Mouse (Mus musculus): Measurements from ENCODE around the gene Soga1. TPM values are rescaled to one million over a fixed set of nuclear protein-coding genes. Genes with fewer than 3 reads are reported as not detected.

The Soga1 gene
- polyA plus RNA-seq, 2 experiments: 1.6 to 1.8 TPM

DNA sequence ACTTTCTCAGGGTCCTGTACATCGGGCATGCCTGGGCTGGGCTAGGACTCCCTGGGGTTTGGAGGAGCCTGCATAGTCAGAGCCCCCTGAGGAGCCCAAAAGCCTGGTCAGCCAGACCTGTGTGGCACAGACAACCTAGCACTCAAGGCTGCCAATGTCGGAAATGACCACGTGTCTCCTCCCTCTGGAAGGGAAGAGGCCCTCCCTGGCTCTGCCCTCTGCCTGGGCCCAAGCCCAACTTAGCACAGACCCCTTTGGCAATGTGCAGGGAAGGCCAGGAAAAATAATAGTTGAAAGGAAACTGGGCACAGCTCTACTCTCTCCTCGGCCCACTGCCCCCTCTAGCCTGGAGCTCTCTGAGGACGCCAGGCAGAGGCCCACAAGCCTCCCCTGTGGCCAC lies 24.2 kb downstream of the Soga1 start:
- no peak for ATAC-seq (ENCODE audit: insufficient read depth)
- WGBS (ENCODE audit: insufficient replicate concordance): 56% methylated on average over 5 of the region's 5 CpGs
- no peaks in the 10 kb centered on the region for H3K36me3 ChIP-seq (replicated peaks; ENCODE audit: control insufficient read depth, insufficient read depth, low read depth)
- H3K27me3 ChIP-seq (ENCODE audit: control insufficient read depth, insufficient read depth, low read length): no peaks in the 10 kb centered on the region
- no peak overlapping the region for H3K27ac ChIP-seq
- H3K4me2 ChIP-seq (ENCODE audit: low read depth): no peak overlapping the region
- H3K9ac ChIP-seq (replicated peaks): no peak overlapping the region
- TF ChIP-seq CTCF (IDR thresholded peaks at IDR 0.05; ENCODE audit: low read depth) (no peak), EP300 (IDR thresholded peaks at IDR 0.05; ENCODE audit: low read depth) (no peak)
- no peaks in the 10 kb centered on the region for H3K9me3 ChIP-seq (ENCODE audit: control insufficient read depth, low read length)
- H3K4me3 ChIP-seq (ENCODE audit: insufficient read depth in 1 of 2, low read depth in 2 of 2, low read length in 2 of 2): no peak overlapping the region
- no peak for DNase-seq (ENCODE audit: low read depth in 3 of 3, low spot score in 3 of 3)
- no peaks in the 10 kb centered on the region for H3K4me1 ChIP-seq (replicated peaks; ENCODE audit: control insufficient read depth in 2 of 2, insufficient read depth in 2 of 2, low read length in 1 of 2)

DNA sequence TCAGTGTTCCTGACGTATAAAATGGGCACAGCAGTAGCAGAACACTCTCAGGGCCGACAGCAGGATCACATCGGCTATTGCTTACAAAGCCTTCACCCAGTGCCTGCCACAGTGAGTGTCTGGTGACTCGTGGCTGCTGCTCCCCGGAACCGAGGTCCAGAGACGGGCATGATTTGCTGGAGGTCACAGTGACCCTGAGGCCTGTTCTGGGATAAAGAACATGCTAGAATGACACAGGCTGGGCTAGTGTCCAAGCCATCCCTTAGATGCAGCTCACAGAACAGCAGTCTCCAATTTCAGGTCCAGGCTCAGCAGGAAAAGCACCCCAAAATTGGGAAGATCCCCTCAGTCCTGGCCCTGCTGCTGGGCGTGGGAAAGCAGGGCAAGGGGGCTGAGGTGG lies 24.8 kb downstream of the Soga1 start:
- ATAC-seq (ENCODE audit: insufficient read depth) (no peak), DNase-seq (ENCODE audit: low read depth in 3 of 3, low spot score in 3 of 3) (no peak)
- Histone ChIP-seq H3K4me2 (ENCODE audit: low read depth) (no peak overlapping the region), H3K9me3 (ENCODE audit: control insufficient read depth, low read length) (no peaks in the 10 kb centered on the region), H3K4me3 (ENCODE audit: insufficient read depth in 1 of 2, low read depth in 2 of 2, low read length in 2 of 2) (no peak overlapping the region), H3K27ac (no peak overlapping the region), H3K9ac (replicated peaks) (no peak overlapping the region), H3K27me3 (ENCODE audit: control insufficient read depth, insufficient read depth, low read length) (no peaks in the 10 kb centered on the region), H3K36me3 (replicated peaks; ENCODE audit: control insufficient read depth, insufficient read depth, low read depth) (no peaks in the 10 kb centered on the region), H3K4me1 (replicated peaks; ENCODE audit: control insufficient read depth in 2 of 2, insufficient read depth in 2 of 2, low read length in 1 of 2) (no peaks in the 10 kb centered on the region)
- TF ChIP-seq CTCF (IDR thresholded peaks at IDR 0.05; ENCODE audit: low read depth) (no peak), EP300 (IDR thresholded peaks at IDR 0.05; ENCODE audit: low read depth) (no peak)
- WGBS (ENCODE audit: insufficient replicate concordance): 68% methylated on average over 8 of the region's 8 CpGs

DNA sequence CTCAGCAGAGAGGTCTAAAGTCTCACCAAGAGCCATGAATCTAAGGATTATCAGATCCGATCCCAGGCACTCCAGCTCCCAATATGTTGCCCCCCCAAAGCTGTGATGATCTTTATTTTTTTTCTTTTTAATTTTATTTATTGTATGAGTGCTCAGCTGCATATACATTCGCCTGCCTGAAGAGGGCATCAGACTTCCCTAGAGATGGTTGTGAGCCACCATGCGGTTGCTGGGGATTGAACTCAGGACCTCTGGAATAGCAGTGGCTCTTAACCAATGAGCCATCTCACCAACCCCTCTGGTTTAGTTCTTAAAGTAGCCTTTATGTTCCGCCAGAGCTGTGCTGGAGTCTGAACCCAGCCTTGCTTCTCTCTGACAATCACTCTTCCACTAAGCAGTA lies 25.3 kb downstream of the Soga1 start:
- H3K9me3 ChIP-seq (ENCODE audit: control insufficient read depth, low read length): no peaks in the 10 kb centered on the region
- no peaks in the 10 kb centered on the region for H3K36me3 ChIP-seq (replicated peaks; ENCODE audit: control insufficient read depth, insufficient read depth, low read depth)
- no peak overlapping the region for H3K4me2 ChIP-seq (ENCODE audit: low read depth)
- ATAC-seq (ENCODE audit: insufficient read depth) (no peak), DNase-seq (ENCODE audit: low read depth in 3 of 3, low spot score in 3 of 3) (no peak)
- no peak overlapping the region for H3K27ac ChIP-seq
- no peak overlapping the region for H3K9ac ChIP-seq (replicated peaks)
- WGBS (ENCODE audit: insufficient replicate concordance): 49% methylated on average over 4 of the region's 4 CpGs
- no peak overlapping the region for H3K4me3 ChIP-seq (ENCODE audit: insufficient read depth in 1 of 2, low read depth in 2 of 2, low read length in 2 of 2)
- H3K4me1 ChIP-seq (replicated peaks; ENCODE audit: control insufficient read depth in 2 of 2, insufficient read depth in 2 of 2, low read length in 1 of 2): no peaks in the 10 kb centered on the region
- H3K27me3 ChIP-seq (ENCODE audit: control insufficient read depth, insufficient read depth, low read length): no peaks in the 10 kb centered on the region
- TF ChIP-seq EP300 (IDR thresholded peaks at IDR 0.05; ENCODE audit: low read depth): no peak
- TF ChIP-seq CTCF (IDR thresholded peaks at IDR 0.05; ENCODE audit: low read depth): peak; percentile 51

DNA sequence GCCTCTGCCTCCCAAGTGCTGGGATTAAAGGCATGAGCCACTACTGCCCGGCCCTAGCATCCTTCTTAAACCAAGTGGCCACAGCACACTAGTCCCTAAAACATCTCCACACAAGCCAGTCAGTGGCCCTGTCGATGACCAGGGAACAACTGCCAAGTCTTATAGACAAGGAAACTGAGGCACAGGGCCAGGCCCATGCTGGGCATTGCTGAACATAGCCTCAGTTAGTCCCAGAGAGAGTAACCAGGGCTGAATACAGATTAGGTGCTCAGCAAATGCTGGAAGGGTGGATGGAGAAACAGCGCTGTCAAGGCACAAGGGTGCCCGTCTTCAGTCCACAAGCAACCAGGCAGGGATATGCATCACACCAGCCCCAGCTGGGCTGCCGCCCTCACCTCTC lies 25.9 kb downstream of the Soga1 start:
- Histone ChIP-seq H3K27me3 (ENCODE audit: control insufficient read depth, insufficient read depth, low read length) (no peaks in the 10 kb centered on the region), H3K36me3 (replicated peaks; ENCODE audit: control insufficient read depth, insufficient read depth, low read depth) (no peaks in the 10 kb centered on the region), H3K27ac (no peak overlapping the region), H3K9me3 (ENCODE audit: control insufficient read depth, low read length) (no peaks in the 10 kb centered on the region), H3K9ac (replicated peaks) (no peak overlapping the region), H3K4me2 (ENCODE audit: low read depth) (no peak overlapping the region), H3K4me1 (replicated peaks; ENCODE audit: control insufficient read depth in 2 of 2, insufficient read depth in 2 of 2, low read length in 1 of 2) (no peaks in the 10 kb centered on the region), H3K4me3 (ENCODE audit: insufficient read depth in 1 of 2, low read depth in 2 of 2, low read length in 2 of 2) (no peak overlapping the region)
- TF ChIP-seq EP300 (IDR thresholded peaks at IDR 0.05; ENCODE audit: low read depth): no peak
- TF ChIP-seq CTCF (IDR thresholded peaks at IDR 0.05; ENCODE audit: low read depth): no peak
- DNase-seq (ENCODE audit: low read depth in 3 of 3, low spot score in 3 of 3): no peak
- 70% methylated on average over 5 of the region's 5 CpGs for WGBS (ENCODE audit: insufficient replicate concordance)
- no peak for ATAC-seq (ENCODE audit: insufficient read depth)

DNA sequence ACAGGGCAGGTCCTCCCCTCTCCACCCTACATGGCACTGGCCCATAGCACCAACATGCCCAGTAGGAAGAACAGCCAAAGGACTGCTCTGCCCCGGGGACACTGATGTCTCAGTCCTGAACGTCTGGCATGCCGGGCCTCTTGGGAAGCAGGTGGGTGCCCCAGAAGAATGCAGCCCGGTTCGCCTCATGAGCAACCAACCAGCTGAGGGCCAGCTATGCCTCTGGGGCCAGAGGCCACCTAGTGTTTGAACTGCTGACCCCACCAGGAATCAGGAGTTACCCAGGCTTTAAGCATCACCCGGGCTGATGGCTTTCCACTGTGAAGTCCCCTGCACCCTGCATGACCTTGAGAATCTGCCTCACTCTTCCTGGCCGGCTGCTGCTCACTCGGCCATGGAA lies 26.6 kb downstream of the Soga1 start:
- no peaks in the 10 kb centered on the region for H3K9me3 ChIP-seq (ENCODE audit: control insufficient read depth, low read length)
- no peak for DNase-seq (ENCODE audit: low read depth in 3 of 3, low spot score in 3 of 3)
- no peaks in the 10 kb centered on the region for H3K4me1 ChIP-seq (replicated peaks; ENCODE audit: control insufficient read depth in 2 of 2, insufficient read depth in 2 of 2, low read length in 1 of 2)
- H3K36me3 ChIP-seq (replicated peaks; ENCODE audit: control insufficient read depth, insufficient read depth, low read depth): no peaks in the 10 kb centered on the region
- H3K4me3 ChIP-seq (ENCODE audit: insufficient read depth in 1 of 2, low read depth in 2 of 2, low read length in 2 of 2): no peak overlapping the region
- H3K9ac ChIP-seq (replicated peaks): no peak overlapping the region
- no peak overlapping the region for H3K4me2 ChIP-seq (ENCODE audit: low read depth)
- TF ChIP-seq EP300 (IDR thresholded peaks at IDR 0.05; ENCODE audit: low read depth): no peak
- no peaks in the 10 kb centered on the region for H3K27me3 ChIP-seq (ENCODE audit: control insufficient read depth, insufficient read depth, low read length)
- no peak for ATAC-seq (ENCODE audit: insufficient read depth)
- 72% methylated on average over 8 of the region's 8 CpGs for WGBS (ENCODE audit: insufficient replicate concordance)
- no peak overlapping the region for H3K27ac ChIP-seq

Data from liver, embryonic 14.5 days (tissue).